Mouse (Mus musculus) lung, adult 2 months (tissue): ENCODE measurements at regions not wholly inside any gene's neighbourhood (a gene's known extent, or its start where the extent isn't known, plus 50 kb on each side); places are given as distances from the start of the nearest gene placed in this dataset.

Source experiments
- CTCF ChIP-seq: fragments of 200-500 bp; IDR thresholded peaks from 2 replicates; pipeline ENCODE4 v1.5.1; 2011; ENCODE audit warnings: mild to moderate bottlenecking, low read length, control low read depth; ENCODE audit not compliant: insufficient read depth
- POLR2A ChIP-seq: fragments of 200-500 bp; IDR thresholded peaks from 2 replicates; pipeline ENCODE4 v1.6.1; 2011; ENCODE audit warnings: low read depth, mild to moderate bottlenecking, control low read depth, low read length, borderline replicate concordance; ENCODE audit errors: extremely low read depth

- TF ChIP-seq CTCF (no peak), POLR2A (no peak)
Observed at GRCm38 (mm10) chr6:145303641-145304070, 53.6 kb upstream of the Kras start.
